Mouse (Mus musculus): ENCODE measurements around the gene Fkbp8.

Gene Fkbp8

DNA sequence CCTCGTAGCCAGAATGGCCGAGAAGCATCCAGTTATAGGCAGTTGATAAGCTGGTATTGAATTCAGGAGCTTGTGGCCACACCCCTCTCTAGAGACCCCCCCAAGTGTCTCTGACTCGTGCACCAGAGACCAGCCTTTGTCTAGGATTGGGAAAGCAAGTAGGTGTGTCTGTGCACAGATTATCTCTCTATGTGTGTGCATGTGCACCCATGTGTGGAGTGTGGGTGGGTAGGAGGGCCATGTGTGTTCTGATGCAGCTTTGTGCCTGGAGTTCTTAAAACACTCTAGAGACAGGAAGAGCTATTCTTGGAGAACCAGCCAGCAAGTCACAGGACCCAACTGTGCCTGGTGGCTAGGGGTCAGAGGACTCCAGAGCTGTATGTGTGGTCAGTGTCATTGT, 33.0 kb downstream of the Fkbp8 start:
- DNase-seq, result no peak

DNA sequence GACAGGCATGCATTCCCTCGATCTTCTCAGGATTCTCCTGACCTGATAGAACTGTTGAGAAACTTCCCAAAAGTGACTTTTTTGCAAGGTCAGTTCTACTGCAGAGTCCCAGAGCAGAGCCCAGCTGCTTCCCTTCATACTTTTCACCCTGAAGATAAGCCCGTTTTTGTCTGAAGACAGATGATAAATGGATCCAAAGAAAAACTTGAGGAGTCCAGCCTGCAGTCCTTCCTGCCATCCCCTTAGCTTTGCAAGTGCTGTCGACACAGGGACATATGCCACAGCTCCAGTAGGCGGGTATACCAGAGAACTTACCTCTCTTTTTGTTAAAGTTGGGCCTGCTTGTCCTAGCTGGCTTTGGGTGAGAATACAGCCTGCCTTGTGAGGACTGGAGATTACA, 33.8 kb downstream of the Fkbp8 start:
- no peak for DNase-seq

DNA sequence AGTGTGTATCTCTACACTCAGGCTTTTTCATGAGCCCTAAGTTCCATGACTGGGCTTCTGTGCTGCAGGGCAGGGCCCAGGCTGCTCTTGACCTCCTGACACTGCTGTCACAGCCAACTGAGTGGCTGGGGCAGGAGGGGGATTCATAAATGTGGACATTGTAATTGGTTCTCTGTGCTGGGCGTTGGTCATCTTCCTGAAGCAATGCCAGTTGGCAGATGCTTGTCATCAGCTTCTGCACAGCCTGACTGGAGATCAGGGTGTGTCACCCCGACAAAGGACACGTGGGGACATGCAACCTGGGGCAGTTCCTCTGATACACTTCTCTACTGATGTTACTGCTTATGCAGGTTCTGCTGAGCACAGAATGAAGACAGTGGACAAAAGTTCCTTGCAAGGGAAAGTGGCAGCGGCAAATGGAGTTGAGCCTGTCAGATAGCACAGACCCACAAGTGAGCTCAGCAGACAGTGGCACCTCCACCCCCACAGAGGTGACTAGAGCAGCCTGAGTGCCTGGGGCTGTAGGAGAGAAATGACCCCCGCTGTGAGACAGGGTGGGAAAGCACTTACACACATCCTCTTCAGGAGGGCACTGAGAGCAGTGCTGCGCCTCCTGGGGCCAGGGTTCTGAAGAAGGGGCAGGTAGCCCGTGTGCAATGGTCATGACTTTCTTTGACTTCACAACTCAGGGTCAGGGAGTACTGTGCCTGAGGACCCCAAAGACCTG, 34.4 kb downstream of the Fkbp8 start:
- DNase-seq, result no peak

DNA sequence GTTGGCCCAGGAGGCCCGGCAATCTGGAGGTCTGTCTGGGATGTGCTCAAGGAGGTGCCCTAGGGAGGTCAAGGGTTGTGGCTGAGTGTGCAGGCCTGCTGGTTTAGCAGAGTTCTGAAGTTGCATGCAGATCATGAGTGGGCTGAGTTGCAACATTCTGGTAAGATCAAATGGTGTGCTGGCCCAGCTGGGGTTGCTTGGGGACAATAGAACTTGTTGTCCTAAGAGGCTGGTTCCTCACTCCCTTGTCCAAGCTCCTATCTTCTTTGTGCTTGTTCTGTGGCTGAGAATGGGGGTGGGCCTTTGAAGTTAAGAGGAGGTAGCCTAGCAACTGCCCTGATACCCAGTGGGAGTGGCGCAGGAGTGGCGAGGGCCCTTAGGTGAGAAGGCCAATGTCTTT, 35.3 kb downstream of the Fkbp8 start:
- no peak for DNase-seq

DNA sequence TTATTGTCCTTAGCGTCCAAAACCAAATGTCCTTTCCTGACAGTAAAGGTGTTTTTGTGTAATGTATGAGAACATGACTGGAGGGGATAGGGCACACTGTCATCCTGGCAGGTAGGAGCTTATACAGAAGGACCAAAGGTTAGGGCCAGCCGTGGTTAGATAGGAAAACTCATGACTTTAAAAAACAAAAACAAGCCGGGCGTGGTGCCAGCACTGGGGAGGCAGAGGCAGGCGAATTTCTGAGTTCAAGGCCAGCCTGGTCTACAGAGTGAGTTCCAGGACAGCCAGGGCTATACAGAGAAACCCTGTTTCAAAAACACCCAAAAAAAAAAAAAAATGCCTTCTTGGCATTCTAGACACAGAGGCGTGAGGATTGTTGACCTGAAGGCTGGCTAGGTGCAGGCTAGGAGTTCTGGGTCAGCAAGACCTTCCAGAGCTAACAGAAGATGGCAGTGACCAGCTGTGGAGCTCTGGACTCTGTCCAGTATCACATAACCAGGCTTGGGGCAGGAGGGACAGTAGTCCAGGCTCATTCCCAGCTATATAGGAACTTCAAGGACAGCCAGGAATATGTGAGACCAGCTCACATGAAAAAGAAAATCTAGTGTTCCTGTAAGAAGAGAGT, 36.4 kb downstream of the Fkbp8 start:
- no peak for DNase-seq

DNA sequence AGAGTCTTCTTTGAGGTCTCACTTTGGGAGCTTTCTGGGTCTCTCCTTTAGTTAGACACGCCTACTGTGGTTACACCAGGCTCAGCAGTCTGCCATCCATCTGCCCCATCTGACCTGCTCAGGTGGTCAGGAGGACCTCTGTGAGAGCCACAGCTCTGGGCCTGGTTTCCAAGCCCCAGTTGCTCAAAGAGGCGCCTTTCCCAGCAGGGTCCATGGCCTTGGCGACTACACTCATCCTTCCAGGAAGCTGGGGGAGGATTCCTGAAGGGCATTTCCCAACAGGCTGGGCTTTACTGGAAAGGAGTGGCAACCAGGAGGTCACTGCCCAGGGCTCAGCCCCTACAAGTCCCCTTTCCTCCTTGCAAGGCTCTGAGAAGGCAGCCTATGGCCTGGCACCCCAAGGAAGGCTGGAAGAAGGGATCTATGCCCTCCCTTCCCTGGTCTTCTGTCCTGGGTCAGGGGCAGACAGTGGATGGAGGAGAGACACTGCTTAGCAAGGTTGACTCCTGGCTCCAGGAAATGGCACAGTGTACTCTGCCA, 37.2 kb downstream of the Fkbp8 start:
- DNase-seq, result no peak

DNA sequence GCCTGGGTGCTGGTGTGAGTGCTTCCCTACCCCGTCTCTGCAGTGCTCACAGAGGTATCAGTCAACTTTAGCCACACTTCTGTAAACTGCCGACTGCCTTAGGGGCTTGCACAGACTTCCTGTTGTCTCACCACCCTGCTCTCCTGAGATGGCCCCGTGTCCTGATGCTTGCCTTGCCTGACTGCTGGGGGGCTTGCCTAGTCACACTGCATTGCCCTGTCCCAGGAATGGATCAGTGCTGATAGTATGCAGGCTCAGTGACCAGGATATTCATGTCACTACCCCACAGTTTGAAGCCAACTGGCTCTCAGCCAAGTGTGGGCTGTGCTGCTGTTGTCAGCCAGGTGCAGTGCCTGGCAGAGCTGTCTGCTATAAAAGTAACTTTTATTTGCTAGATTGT, 38.0 kb downstream of the Fkbp8 start:
- peak; percentile 48 for DNase-seq

DNA sequence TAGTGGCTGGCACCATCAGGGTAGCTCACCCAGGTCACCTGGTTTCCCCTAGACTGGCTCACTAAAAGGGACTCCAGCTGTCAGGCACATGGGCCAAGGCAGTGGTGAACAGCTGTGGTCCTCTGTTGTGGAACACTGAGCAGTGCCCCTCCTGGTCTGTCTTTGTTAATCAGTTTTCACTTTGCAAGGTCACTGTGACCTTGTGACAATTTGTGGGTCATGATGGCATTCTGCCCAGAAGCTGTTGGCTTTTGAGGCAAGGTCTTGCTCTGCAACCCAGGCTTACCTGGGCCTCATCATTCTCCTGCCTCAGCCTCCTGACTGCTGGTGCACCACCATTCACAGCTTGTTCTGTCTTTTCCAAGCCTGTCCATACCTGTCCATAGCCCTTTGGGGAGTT, 42.8 kb downstream of the Fkbp8 start:
- no peak for DNase-seq

DNA sequence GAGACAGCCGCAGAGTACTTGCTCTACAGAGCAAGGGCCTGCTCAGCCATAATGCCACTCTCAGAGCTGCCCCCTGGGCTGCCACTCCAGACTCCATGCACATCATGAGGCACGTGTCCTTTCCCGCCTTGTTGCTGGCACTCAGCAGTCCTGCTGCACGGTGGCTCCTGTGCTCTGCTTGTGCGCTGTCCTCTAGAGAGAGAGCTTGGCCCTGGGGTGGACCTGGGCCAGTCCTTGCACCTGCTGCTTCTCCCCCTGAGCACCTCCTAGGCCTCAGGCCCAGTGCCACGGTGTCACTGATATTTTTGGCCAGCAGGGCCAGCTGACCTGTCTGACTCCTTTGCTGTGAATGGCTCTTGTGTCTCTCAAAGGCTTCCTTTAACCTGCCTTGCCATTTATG, 43.5 kb downstream of the Fkbp8 start:
- DNase-seq, result no peak

DNA sequence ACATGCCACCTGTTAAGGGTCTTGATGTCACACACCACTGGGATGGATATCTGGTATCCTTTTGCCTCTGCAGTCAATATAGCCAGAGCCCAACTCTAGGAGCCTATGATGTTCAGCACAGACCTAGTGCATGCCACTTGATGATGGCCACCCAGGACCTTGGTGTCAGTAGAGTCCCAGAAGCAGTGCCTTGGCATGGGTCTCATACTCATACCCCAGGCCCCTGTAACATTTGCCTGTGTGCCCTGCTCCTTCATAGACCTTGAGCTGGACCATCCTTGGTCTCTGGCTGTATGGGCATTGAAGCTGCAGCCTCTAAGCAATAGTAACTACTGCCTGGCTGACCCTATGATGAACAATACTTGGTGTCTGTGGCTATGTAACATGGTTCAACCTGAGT, 46.8 kb downstream of the Fkbp8 start:
- no peak for DNase-seq

DNA sequence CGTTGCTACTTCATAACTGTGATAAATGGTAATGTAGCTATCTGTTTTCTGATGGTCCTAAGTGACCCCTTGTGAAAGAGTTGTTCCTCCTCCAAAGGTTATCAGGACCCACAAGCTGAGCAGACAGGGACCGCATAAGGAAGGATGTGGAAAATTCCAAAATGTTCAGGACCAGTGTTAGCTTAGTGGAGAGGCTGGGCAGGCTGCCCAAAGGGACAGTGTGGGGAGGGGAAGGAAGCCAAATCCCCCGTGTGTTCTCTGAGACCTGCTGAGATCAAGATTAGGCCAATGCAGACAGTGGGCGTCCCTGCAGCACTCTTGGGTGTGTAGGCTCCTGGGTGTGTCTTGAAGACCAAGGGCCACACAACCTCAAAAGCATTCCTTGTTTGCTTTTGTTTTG, 47.4 kb downstream of the Fkbp8 start:
- DNase-seq, result no peak

DNA sequence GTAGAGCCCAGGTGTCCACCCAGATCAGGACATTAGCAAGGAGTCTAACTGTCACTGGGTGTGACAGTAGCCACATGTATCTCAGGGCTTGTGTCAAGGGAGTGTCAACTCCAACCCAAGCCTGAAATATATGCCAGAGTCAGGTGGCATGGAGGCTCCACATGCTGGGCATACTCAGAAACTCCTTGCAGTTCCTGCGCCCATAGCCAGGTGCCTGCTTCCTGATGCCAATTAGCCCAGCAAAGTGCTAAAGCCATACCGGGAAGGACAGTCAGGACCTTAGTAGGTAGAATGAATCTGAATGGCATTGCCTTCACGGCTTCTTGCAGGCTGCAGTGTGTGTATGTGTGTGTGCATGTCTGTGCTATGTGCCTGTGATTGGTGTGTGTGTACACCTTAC, 49.7 kb downstream of the Fkbp8 start:
- DNase-seq, result no peak

DNA sequence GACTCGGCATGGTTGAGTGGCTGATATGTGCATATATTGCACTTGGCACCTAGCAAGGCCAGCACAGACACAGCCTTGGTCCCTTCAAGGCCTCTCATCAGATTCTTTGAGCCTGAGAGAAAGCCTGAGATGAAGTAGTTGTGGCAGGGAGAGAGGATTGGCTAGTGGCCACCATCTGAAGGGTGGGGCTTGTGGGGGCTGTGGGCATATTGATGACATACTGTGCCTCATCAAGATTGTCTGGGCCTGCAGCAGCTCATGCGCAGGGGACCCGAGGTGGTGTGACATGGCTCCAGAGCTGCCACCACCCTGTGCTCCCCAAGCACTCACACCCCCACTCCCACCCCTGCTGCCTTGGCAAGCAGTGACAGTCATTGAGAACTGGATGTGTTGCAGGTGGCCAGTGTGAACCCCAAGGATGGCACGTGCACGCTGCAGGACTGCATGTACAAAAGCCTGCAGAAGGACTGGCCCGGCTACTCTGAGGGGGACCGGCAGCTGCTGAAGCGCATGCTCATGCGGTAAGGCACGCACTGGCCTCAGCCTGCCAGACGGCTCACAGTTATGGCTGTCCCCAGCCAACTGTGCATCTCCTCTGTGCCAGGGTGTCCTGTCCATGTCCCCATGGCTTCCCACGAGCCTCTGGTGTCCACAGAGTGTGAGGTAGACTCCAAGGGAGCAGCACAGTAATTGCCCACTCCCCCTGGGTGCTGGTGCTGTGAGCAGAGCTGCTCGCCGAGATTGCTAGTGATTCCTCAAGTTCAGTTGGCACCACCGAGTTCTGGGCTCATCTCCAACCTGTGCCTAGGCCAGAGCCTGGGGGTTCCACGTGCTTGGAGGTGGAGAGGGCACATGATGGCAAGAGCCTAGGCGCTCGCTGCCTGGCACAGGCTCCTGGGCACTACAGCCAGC, 56.2 kb downstream of the Fkbp8 start:
- DNase-seq, result no peak

DNA sequence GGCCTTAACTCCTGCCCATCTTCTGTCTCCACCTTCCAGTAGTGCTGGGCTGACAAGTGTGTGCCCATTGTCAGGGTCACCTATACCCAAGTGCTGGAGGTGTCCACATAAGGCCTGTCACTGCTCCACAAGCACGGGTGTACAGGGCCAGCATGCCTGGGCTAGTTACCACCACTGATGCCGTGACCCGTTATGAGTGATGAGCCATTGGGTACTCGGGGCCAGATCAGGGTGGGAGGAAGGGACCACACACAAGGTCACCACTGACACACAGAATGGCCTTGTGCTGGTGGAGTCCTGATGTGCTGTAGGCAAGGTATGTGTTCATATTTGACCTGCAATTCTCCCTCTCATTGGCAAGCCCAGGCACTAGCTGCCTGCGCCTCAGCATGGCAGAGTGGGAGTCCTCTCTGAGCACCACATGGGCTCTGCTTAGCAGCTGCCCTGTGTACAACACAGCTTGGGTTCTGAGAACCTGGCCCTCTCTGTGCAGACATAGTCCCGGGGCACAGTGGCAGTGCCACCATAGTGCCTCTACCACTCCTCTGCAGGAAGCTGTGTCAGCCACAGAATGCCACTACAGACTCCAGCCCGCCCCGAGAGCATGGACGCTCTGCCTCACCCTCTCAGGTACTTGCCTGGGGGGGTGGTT, 57.2 kb downstream of the Fkbp8 start:
- DNase-seq, result no peak
